Mouse (Mus musculus) heart, adult 11 months (tissue): ENCODE data around the gene Hoxd10.
A peak's percentile ranks its signal among the peaks of the same experiment; 100 is the strongest.

ENCODE experiments used
- DNase-seq: peaks from one replicate; pipeline ENCODE4 v3.0.0; 2022

Hoxd10 gene

GRCm38 (mm10) chr2:74732513-74733316 is 41.0 kb downstream of the Hoxd10 start:
- DNase-seq = no peak

GRCm38 (mm10) chr2:74733317-74733661 is 41.6 kb downstream of the Hoxd10 start:
- DNase-seq = no peak

GRCm38 (mm10) chr2:74733765-74734164 is 42.0 kb downstream of the Hoxd10 start:
- DNase-seq = no peak

- DNase-seq = peak; percentile 22
Measured at GRCm38 (mm10) chr2:74734451-74734850, 42.7 kb downstream of the Hoxd10 start.

- peak; percentile 74 for DNase-seq
Measured at GRCm38 (mm10) chr2:74734996-74735811, 43.5 kb downstream of the Hoxd10 start.

GRCm38 (mm10) chr2:74735851-74736687 is 44.3 kb downstream of the Hoxd10 start:
- DNase-seq = peak; percentile 80

- peak; percentile 66 for DNase-seq
Measured at GRCm38 (mm10) chr2:74736688-74737577, 45.2 kb downstream of the Hoxd10 start.

GRCm38 (mm10) chr2:74737578-74738070 is 45.9 kb downstream of the Hoxd10 start:
- peak; percentile 66 for DNase-seq

GRCm38 (mm10) chr2:74738623-74739475 is 47.1 kb downstream of the Hoxd10 start:
- DNase-seq = peak; percentile 74

- DNase-seq = no peak
Measured at GRCm38 (mm10) chr2:74739476-74739800, 47.7 kb downstream of the Hoxd10 start.

- no peak for DNase-seq
Measured at GRCm38 (mm10) chr2:74739869-74740268, 48.1 kb downstream of the Hoxd10 start.

GRCm38 (mm10) chr2:74740311-74741091 is 48.8 kb downstream of the Hoxd10 start:
- DNase-seq = no peak

- DNase-seq = no peak
Measured at GRCm38 (mm10) chr2:74741252-74741978, 49.7 kb downstream of the Hoxd10 start.

- no peak for DNase-seq
Measured at GRCm38 (mm10) chr2:74741979-74742277, 50.2 kb downstream of the Hoxd10 start.
